Mouse (Mus musculus) cortical plate, adult 2 months (tissue): ENCODE results near the gene Hist1h3b. TPM values are rescaled to one million over a fixed set of nuclear protein-coding genes. Genes with fewer than 3 reads are reported as not detected.

ENCODE experiments used
- H3K27ac ChIP-seq: fragments of 200-500 bp; 2 replicates; pipeline ENCODE4 v1.5.1; 2012; ENCODE audit warnings: low read length, control low read depth, inconsistent platforms; ENCODE audit not compliant: insufficient read depth
- H3K4me1 ChIP-seq: fragments of 200-500 bp; 2 replicates; pipeline ENCODE4 v1.6.1; 2011; ENCODE audit warnings: low read length; ENCODE audit not compliant: control insufficient read depth, insufficient read depth
- H3K4me3 ChIP-seq: fragments of 200-500 bp; 2 replicates; pipeline ENCODE4 v1.5.1; 2011; ENCODE audit warnings: mild to moderate bottlenecking, low read length, control low read depth; ENCODE audit not compliant: insufficient read depth
- CTCF ChIP-seq: fragments of 200-500 bp; IDR thresholded peaks from 2 replicates; pipeline ENCODE4 v1.5.1; 2011; ENCODE audit warnings: mild to moderate bottlenecking, control low read depth, low read length; ENCODE audit not compliant: insufficient read depth; ENCODE audit errors: extremely low read depth
- POLR2A ChIP-seq: fragments of 200-500 bp; IDR thresholded peaks from 2 replicates; pipeline ENCODE4 v1.6.1; 2011; ENCODE audit warnings: mild to moderate bottlenecking, low read length, control low read depth; ENCODE audit not compliant: insufficient read depth; ENCODE audit errors: extremely low read depth
- polyA plus RNA-seq: library from polyadenylated mRNA; depleted of rRNA; stranded (reverse); fragments of >200 nt; gene quantifications from 2 replicates; pipeline ENCODE4 v1.2.3, GENCODE M21; 2012; rRNA removed

Gene Hist1h3b
- polyA plus RNA-seq, 1 experiment = 0.77 TPM

GRCm38 (mm10) chr13:23772561-23773313, 20.7 kb downstream of the Hist1h3b start:
- Histone ChIP-seq H3K4me1 (no peaks in the 10 kb centered on the region), H3K27ac (no peak overlapping the region), H3K4me3 (no peak overlapping the region)
- TF ChIP-seq POLR2A = no peak
- TF ChIP-seq CTCF = no peak

DNA sequence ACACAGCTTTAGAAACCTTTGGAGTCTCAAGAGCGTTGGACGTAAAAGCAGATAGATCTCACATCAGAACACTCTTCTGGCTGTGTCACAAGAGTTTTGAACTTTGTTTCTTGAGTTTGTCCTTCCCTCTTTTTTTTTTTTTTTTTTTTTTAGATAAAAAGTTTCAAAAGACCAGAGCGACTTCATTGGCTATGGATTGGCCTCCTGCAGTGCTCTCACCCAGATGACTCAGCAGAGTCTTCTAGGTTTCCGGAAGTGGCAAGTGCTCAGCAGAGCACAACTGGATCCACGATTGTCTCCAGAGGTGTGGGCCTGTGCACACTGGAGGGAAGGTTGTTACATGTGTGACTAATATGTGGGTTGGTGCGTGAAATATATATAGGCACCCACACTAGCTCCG, 26.3 kb downstream of the Hist1h3b start:
- no peak for TF ChIP-seq POLR2A
- TF ChIP-seq CTCF = no peak
- Histone ChIP-seq H3K4me3 (no peak overlapping the region), H3K27ac (no peak overlapping the region), H3K4me1 (no peaks in the 10 kb centered on the region)

DNA sequence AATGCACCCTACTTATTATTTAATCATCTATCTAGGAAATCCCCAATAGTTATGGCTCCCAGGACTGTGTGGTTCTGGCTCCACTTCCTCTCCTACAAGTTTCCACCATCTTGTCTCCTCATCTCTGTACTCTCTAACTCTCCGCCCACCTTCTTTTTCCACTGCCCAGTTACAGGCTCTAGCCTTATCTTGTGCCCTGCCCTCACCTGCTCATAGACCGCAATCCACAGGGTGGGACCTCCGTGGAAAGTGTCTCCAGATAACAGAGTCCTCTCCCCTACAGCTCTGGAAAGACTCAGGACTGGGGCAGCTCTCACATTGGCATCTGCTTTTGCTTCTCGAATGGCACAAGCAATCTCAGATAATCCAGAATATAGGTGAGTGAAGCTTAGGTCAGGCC, 27.0 kb downstream of the Hist1h3b start:
- H3K4me1 ChIP-seq = no peaks in the 10 kb centered on the region
- TF ChIP-seq POLR2A (no peak), CTCF (no peak)
- no peak overlapping the region for H3K27ac ChIP-seq
- no peak overlapping the region for H3K4me3 ChIP-seq

- H3K4me3 ChIP-seq = no peak overlapping the region
- no peak overlapping the region for H3K27ac ChIP-seq
- H3K4me1 ChIP-seq = no peaks in the 10 kb centered on the region
- TF ChIP-seq CTCF = peak; percentile 71; the same call in 1 of the 2 replicates
- TF ChIP-seq POLR2A = no peak
Measured at GRCm38 (mm10) chr13:23792520-23792919, 40.5 kb downstream of the Hist1h3b start.

- no peak for TF ChIP-seq POLR2A
- TF ChIP-seq CTCF = no peak
- no peak overlapping the region for H3K27ac ChIP-seq
Measured at GRCm38 (mm10) chr13:23799405-23799804, 47.3 kb downstream of the Hist1h3b start.

More at GRCm38 (mm10) chr13:23799405-23799804, 47.3 kb downstream of the Hist1h3b start:
- Histone ChIP-seq H3K4me1 (no peaks in the 10 kb centered on the region), H3K4me3 (no peak overlapping the region)

Other genes with a start within 250 kb of the Hist1h3b start
- 20.7 and 34.8 TPM in 2 replicates for gene Hist1h4h, start 221.2 kb upstream of the Hist1h3b start, polyA plus RNA-seq
- 6.4 and 14.2 TPM in 2 replicates for gene Hist1h2af, start 218.4 kb upstream of the Hist1h3b start, polyA plus RNA-seq
- 0.74 and 0.92 TPM in 2 replicates for gene Hist1h3g, start 216.8 kb upstream of the Hist1h3b start, polyA plus RNA-seq
- gene Hist1h2bh, start 208.9 kb upstream of the Hist1h3b start, polyA plus RNA-seq = 0.29 and 0.38 TPM in 2 replicates
- gene Hist1h3f, start 208.2 kb upstream of the Hist1h3b start, polyA plus RNA-seq = 0.73 TPM in 1 of 2 replicates, not detected in the other
- 4.5 and 13.1 TPM in 2 replicates for gene Hist1h4f, start 200.6 kb upstream of the Hist1h3b start, polyA plus RNA-seq
- 0.04 and 0.08 TPM in 2 replicates for gene Hist1h1d, start 199.0 kb upstream of the Hist1h3b start, polyA plus RNA-seq
- 1.2 and 2.9 TPM in 2 replicates for gene Hist1h3e, start 189.9 kb upstream of the Hist1h3b start, polyA plus RNA-seq
- 0.50 and 1.1 TPM in 2 replicates for gene Hist1h2ae, start 181.0 kb upstream of the Hist1h3b start, polyA plus RNA-seq
- gene Hist1h2bg, start 180.9 kb upstream of the Hist1h3b start, polyA plus RNA-seq = 7.8 and 11.4 TPM in 2 replicates
- 0.67 TPM in 1 of 2 replicates, not detected in the other for gene Hist1h2bf, start 178.1 kb upstream of the Hist1h3b start, polyA plus RNA-seq
- gene Hist1h2ad, start 177.9 kb upstream of the Hist1h3b start, polyA plus RNA-seq = 0.32 and 0.92 TPM in 2 replicates
- 2.6 and 3.0 TPM in 2 replicates for gene Hist1h3d, start 176.5 kb upstream of the Hist1h3b start, polyA plus RNA-seq
- gene Hist1h4d, start 170.7 kb upstream of the Hist1h3b start, polyA plus RNA-seq = 4.4 and 8.9 TPM in 2 replicates
- 4.2 and 4.6 TPM in 2 replicates for gene Hist1h2be, start 131.1 kb upstream of the Hist1h3b start, polyA plus RNA-seq
- gene Hist1h1e, start 129.7 kb upstream of the Hist1h3b start, polyA plus RNA-seq = 4.0 and 4.6 TPM in 2 replicates
- 1.2 and 1.5 TPM in 2 replicates for gene Hist1h2ac, start 68.3 kb upstream of the Hist1h3b start, polyA plus RNA-seq
- 117 and 130 TPM in 2 replicates for gene Hist1h2bc, start 68.1 kb upstream of the Hist1h3b start, polyA plus RNA-seq
- gene Hist1h1t, start 56.5 kb upstream of the Hist1h3b start, polyA plus RNA-seq = not detected in 2 replicates
- 4.1 and 9.6 TPM in 2 replicates for gene Hist1h4c, start 53.8 kb upstream of the Hist1h3b start, polyA plus RNA-seq
- 4.2 and 4.3 TPM in 2 replicates for gene Hfe, start 41.4 kb upstream of the Hist1h3b start, polyA plus RNA-seq
- 42.1 and 42.4 TPM in 2 replicates for gene Hist1h1c, start 13.5 kb upstream of the Hist1h3b start, polyA plus RNA-seq
- 0.56 TPM in 1 of 2 replicates, not detected in the other for gene Hist1h3c, start 6.7 kb upstream of the Hist1h3b start, polyA plus RNA-seq
- 0.79 and 1.9 TPM in 2 replicates for gene Hist1h2bb, start 5.5 kb upstream of the Hist1h3b start, polyA plus RNA-seq
- gene Hist1h2ab, start 1.1 kb upstream of the Hist1h3b start, polyA plus RNA-seq = 1.6 and 1.9 TPM in 2 replicates
- 3.7 and 8.3 TPM in 2 replicates for gene Hist1h4b, start 4.7 kb downstream of the Hist1h3b start, polyA plus RNA-seq
- gene Hist1h4a, start 9.0 kb downstream of the Hist1h3b start, polyA plus RNA-seq = 4.2 and 9.6 TPM in 2 replicates
- gene Hist1h3a, start 10.1 kb downstream of the Hist1h3b start, polyA plus RNA-seq = 0.57 and 1.4 TPM in 2 replicates
- gene Hist1h1a, start 11.4 kb downstream of the Hist1h3b start, polyA plus RNA-seq = 0.55 and 0.77 TPM in 2 replicates
- 0.19 and 0.21 TPM in 2 replicates for gene Trim38, start 17.6 kb downstream of the Hist1h3b start, polyA plus RNA-seq
- 0.06 TPM in 1 of 2 replicates, not detected in the other for gene Slc17a2, start 54.7 kb downstream of the Hist1h3b start, polyA plus RNA-seq
- not detected in 2 replicates for gene Slc17a3, start 87.2 kb downstream of the Hist1h3b start, polyA plus RNA-seq
- gene Slc17a1, start 115.5 kb downstream of the Hist1h3b start, polyA plus RNA-seq = not detected in 2 replicates
- gene Slc17a4, start 162.7 kb downstream of the Hist1h3b start, polyA plus RNA-seq = not detected in 2 replicates
- not detected in 2 replicates for gene Hist1h2ba, start 181.9 kb downstream of the Hist1h3b start, polyA plus RNA-seq
- not detected in 2 replicates for gene Hist1h2aa, start 182.2 kb downstream of the Hist1h3b start, polyA plus RNA-seq
- 0.42 and 0.62 TPM in 2 replicates for gene Scgn, start 238.9 kb downstream of the Hist1h3b start, polyA plus RNA-seq